Mouse (Mus musculus) cerebellum, postnatal 4 days (tissue): ENCODE results near the gene Vmn1r188.
"Not testable (repeated sequence)": the region's sequence is repeated elsewhere in the genome, so short reads cannot be mapped to it uniquely, and the experiment has no call there.

Experiments
- DNase-seq, 2 experiments: peaks; one replicate each; pipeline ENCODE4 v3.0.0; 2022; ENCODE audit warnings: low spot score in 2 of 2, mixed read lengths in 1 of 2

Gene Vmn1r188

GRCm38 (mm10) chr13:22049737-22050440 lies 34.4 kb upstream of the Vmn1r188 start:
- peak in 1 of 2 experiments; percentile 35 for DNase-seq

DNA sequence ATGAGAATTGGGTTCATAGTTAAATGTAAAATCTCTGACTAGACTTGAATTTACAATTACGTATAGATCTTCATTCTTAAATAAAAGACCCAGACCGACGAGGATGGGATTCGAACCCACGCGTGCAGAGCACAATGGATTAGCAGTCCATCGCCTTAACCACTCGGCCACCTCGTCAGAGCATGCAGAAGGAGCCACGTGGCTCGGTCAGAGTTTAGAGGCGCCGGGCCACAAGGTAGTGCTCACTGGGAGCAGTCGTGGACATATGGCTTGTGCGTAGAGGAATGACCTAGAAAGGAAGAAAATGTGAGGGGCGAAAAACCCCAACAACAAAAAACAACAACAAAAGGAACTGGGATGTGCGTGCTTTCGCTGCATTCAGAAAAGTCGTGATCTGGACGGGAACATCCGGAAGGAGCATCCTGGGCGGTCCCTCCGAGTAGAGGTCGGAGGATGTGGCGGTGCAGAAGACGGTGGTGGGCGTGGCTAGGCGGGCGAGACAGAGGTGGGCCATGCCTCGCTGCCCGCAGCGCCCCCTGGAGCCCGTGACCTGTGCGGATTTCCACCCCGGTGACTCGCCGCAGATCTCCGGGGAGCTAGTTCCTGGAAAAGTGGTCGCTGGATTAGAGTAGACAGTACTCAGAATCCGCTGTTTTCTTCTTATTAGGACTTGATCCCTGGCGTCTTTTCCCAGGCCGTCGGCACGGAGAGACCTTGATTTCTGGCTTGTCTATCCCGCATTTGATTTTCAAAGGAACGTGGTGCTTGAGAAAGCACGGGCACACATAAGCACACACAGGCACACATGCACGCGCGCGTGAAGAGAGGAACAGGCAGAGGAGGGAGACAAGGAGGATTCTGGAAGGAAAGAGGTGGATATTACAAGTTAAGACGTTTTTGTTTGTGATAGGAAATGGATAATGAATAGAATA lies 33.4 kb upstream of the Vmn1r188 start:
- DNase-seq, result peak; percentile 78 to 91

GRCm38 (mm10) chr13:22051523-22051859 lies 32.7 kb upstream of the Vmn1r188 start:
- DNase-seq, result no peak

- DNase-seq, result no peak
Measured at GRCm38 (mm10) chr13:22053754-22054153, 30.5 kb upstream of the Vmn1r188 start.

DNA sequence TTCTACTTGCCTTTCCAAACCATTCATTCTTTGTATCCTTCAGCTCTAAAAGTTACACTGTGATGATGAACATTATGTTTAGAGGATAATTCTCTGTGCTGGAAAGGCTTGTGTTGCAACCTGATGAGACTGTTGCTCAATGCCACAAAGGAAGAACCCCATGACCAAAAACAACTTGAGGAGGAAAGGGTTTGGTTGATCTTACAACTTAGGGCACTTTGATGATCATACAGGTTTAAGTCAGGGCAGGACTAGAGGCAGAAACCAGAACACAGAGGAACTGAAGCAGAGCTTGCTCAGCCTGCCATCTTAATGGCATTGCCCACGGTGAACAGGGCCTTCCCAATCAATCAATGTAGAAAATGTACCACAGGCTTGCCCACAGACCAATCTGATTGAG lies 22.8 kb upstream of the Vmn1r188 start:
- no peak for DNase-seq

GRCm38 (mm10) chr13:22063468-22063867 lies 20.8 kb upstream of the Vmn1r188 start:
- no peak for DNase-seq

DNA sequence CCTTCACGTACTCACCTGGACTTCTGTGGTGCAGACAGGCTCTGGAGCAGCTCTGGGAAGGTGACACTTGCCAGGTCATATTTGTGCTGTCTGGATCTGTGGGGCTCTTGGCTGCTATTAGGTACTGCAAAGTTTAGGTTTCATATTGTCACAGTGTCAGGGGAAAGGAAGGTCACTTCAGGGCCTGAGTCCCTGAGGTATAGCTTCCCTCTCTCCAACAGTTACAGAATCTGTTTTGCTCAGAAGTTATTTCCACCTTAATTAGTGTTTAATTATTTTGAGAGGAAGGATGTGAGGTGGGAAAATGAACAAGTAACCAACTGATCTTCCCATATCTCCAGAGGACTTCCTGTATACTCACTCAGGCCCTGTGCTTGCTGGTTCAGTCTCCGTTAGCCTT lies 21.5 kb downstream of the Vmn1r188 start, which contains the start of gene Vmn1r189:
TSS of gene Vmn1r189 (minus strand) at position 101 of the 400 bp plus-strand sequence.
- not testable (repeated sequence) for DNase-seq

- not testable (repeated sequence) for DNase-seq
Measured at GRCm38 (mm10) chr13:22136495-22137293, 52.5 kb downstream of the Vmn1r188 start.
